Mouse (Mus musculus) thymus, postnatal 36 days (tissue): ENCODE results near the gene Akap8l.

Source experiments
- DNase-seq, 2 experiments: peaks; one replicate each; pipeline ENCODE4 v3.0.0; 2022; ENCODE audit warnings: mixed read lengths in 2 of 2

Gene Akap8l

GRCm38 (mm10) chr17:32356766-32357760 is 6.7 kb upstream of the Akap8l start:
- no peak for DNase-seq

- DNase-seq = no peak
These were observed 5.9 kb upstream of the Akap8l start for GRCm38 (mm10) chr17:32356281-32356680.

GRCm38 (mm10) chr17:32355031-32355430 is 4.6 kb upstream of the Akap8l start:
- DNase-seq = no peak

- no peak for DNase-seq
These were observed 3.8 kb upstream of the Akap8l start for GRCm38 (mm10) chr17:32354211-32354610.

GRCm38 (mm10) chr17:32353696-32354095 is 3.3 kb upstream of the Akap8l start:
- DNase-seq = no peak

GRCm38 (mm10) chr17:32351726-32352125 is 1.3 kb upstream of the Akap8l start:
- no peak for DNase-seq

GRCm38 (mm10) chr17:32351269-32351668 is 862 bp upstream of the Akap8l start:
- DNase-seq = no peak

- DNase-seq = no peak
These were observed 491 bp downstream of the Akap8l start for GRCm38 (mm10) chr17:32349851-32350381.

GRCm38 (mm10) chr17:32349037-32349732 is 1.2 kb downstream of the Akap8l start:
- DNase-seq = peak; percentile 28 to 29

- no peak for DNase-seq
These were observed 2.0 kb downstream of the Akap8l start for GRCm38 (mm10) chr17:32348406-32348805.

GRCm38 (mm10) chr17:32341102-32341501 is 9.3 kb downstream of the Akap8l start:
- DNase-seq = no peak

GRCm38 (mm10) chr17:32340110-32340509 is 10.3 kb downstream of the Akap8l start:
- no peak for DNase-seq

GRCm38 (mm10) chr17:32335869-32336268 is 14.5 kb downstream of the Akap8l start:
- no peak for DNase-seq

GRCm38 (mm10) chr17:32334921-32335320 is 15.5 kb downstream of the Akap8l start:
- DNase-seq = no peak

GRCm38 (mm10) chr17:32333675-32334303 is 16.6 kb downstream of the Akap8l start:
- DNase-seq = peak in 1 of 2 experiments; percentile 13

GRCm38 (mm10) chr17:32327501-32327900 is 22.9 kb downstream of the Akap8l start:
- DNase-seq = no peak

- DNase-seq = no peak
These were observed 27.6 kb downstream of the Akap8l start for GRCm38 (mm10) chr17:32322809-32323208.

GRCm38 (mm10) chr17:32321836-32322235 is 28.6 kb downstream of the Akap8l start:
- no peak for DNase-seq

- DNase-seq = no peak
These were observed 29.0 kb downstream of the Akap8l start for GRCm38 (mm10) chr17:32321390-32321734.

- DNase-seq = peak; percentile 96 to 98
These were observed 29.6 kb downstream of the Akap8l start, which contains the start of gene Akap8 for GRCm38 (mm10) chr17:32320597-32321389. Akap8 (minus strand) TSS chr17:32321238.

GRCm38 (mm10) chr17:32319950-32320349 is 30.5 kb downstream of the Akap8l start:
- DNase-seq = no peak

GRCm38 (mm10) chr17:32317708-32318107 is 32.7 kb downstream of the Akap8l start:
- no peak for DNase-seq
